Mouse (Mus musculus) NIH3T3 (cell line): ENCODE results near the gene Akr1b3.
"Not testable (repeated sequence)": the region's sequence is repeated elsewhere in the genome, so short reads cannot be mapped to it uniquely, and the experiment has no call there.

ENCODE experiments used
- DNase-seq: peaks from one replicate; pipeline ENCODE4 v3.0.0-alpha.2; 2012; ENCODE audit warnings: low read depth

Gene Akr1b3

GRCm38 (mm10) chr6:34316854-34317771, at the start of gene Akr1b3:
TSS of gene Akr1b3 (minus strand) at chr6:34317478.
- DNase-seq = peak; percentile 98

DNA sequence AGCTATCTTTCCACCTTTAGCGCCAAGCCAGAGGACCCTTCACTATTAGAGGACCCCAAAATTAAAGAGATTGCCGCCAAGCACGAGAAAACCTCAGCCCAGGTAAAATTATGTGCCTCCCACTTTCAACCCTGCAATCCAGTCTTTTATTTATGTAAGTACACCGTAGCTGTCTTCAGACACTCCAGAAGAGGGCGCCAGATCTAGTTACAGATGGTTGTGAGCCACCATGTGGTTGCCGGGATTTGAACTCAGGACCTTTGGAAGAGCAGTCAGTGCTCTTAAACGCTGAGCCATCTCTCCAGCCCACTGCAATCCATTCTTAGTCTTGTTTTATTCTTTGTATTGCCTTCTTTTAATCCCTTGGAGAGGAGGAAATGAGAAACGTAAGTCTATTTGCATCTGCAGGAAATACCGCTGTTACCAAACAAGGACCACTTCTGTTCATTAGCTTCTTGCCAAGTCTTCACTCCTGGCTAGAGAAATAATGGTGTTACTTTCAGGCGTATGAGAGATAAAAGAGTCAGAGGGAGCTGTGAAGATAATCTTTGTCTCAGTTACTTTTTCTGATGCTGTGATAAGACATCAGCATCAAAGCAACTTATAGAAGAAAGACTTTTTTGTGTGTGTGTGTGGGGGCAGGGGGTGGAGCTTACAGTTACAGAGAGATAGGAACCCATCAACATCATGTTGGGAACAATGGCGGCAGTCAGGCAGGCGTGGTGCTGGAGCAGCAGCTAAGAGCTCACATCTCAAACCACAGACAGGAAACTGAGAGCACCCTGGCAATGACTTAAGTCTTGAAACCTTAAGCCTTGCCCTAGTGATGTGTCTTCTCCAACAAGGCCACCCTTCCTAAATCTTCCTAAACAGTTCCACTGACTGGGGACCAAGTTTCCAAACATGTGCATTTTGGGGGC, 47.2 kb upstream of the Akr1b3 start:
- no peak for DNase-seq

DNA sequence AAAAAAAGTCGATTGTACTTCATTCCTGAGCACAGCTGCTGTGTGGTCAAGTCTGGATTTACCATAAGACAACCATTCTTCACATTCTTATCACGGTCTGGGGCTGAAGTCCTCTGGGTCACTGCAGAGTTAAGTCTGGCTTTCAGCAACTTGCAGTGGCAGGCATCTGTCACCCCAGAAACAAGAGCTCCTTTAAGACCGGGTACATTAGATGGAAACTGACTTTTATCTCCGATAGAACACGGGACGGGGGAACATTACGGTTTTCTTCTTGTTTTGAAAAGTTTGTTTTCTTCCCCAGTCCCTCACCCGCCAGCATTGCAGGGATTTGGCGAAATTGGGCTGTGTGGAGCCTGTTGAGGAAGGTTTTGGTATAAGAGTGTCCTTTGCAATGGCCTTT, 38.6 kb upstream of the Akr1b3 start:
- DNase-seq = no peak

- DNase-seq = peak; percentile 34
These were observed 38.1 kb upstream of the Akr1b3 start for GRCm38 (mm10) chr6:34355349-34355747.

DNA sequence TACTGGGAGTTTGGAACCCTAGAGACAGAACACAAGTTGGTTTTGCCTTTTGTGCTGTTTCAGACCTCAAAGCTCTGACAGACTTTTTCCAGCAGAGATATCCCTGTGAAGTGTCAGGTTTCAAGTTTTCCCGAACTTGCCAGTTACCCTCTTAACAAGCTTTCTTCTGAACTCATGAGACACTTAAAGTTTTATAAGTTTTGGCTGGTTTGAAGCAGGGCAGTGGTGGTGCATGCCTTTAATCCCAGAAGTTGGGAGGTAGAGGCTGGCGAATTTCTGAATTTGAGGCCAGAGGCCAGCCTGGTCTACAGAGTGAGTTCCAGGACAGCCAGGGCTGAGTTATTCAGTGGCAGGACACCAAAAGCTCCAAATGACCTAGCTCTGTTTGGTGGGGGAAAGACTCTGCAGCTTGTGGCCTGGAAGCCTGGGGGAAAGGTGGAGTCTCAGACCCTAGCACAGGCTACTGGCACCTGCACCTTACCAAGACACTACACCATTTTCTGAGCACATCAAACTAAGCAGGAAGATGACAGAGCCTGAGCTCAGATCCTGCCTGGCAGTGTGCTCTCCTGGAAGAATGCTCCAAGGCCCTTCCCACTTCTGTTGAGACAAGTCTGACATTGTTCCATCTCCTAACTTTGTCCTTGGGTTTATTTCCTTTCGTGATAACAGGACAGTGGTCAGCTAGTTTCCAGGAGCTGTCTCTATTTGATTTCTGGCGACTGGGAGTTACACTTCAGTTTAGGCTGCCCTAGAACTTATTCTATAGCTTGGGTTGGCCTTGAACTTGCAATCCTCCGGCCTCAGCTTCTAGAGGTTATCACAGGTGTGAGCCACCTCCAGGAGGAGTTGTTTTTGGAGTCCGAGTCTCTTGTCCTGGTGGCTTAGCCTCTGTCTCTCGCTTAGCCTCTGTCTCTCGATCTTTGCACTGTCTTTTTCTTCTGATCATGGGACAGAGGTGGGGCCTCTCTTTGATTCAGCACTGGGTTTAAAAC, 37.4 kb upstream of the Akr1b3 start:
- DNase-seq = no peak

DNA sequence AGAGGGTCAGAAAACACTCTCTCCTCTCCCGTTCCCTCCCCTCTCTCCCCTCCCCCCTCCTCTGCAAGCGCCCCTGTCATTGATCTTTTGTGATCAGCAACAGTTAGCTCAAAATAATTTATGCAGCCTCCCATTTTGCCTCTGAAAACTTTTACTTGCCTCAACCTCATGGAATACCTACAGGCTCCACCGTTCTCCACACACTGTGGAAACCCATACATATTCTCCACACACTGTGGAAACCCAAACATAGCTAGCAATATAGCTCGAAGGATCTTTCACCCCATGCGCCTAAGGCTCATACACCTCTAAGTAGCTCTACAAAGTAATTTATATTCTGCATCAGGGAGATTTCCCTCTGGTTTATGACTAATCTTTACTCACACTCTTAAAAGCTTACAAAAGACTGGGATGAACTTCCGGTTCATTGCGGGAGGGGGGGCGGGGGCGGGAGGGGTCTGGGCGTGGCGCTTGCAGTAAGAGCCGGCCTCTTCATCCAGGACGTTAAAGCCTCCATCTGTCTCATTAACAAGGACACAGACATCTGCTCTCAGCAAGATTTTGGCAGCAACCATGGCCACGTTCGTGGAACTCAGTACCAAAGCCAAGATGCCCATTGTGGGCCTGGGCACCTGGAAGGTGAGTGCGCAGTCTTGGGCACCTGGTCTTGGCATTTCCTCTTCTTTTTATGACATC, 36.5 kb upstream of the Akr1b3 start, which contains the start of gene Akr1b8:
Akr1b8 (plus strand) TSS at position 462 of the 696 bp plus-strand sequence.
- peak; percentile 78 for DNase-seq

GRCm38 (mm10) chr6:34352401-34352800, 35.1 kb upstream of the Akr1b3 start:
- DNase-seq = no peak

DNA sequence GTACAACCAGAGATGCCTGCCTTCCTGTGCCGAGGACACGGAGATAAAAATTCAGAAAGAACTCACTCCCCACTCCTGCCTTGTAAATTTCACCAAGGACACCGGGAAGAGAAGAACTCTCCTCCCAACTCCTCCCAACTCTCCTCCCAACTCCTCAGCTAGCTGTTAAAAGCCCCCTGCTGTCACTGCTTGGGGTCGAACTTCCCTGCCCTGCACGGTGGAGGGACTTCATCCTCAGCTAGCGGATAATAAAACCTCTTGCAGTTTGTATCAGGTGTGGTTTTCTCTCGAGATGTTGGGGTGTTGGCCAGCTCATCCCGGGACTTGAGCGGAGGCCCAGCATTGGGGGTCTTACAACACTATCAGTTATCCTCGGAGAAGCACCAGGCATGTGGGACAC, 34.2 kb upstream of the Akr1b3 start:
- not testable (repeated sequence) for DNase-seq

DNA sequence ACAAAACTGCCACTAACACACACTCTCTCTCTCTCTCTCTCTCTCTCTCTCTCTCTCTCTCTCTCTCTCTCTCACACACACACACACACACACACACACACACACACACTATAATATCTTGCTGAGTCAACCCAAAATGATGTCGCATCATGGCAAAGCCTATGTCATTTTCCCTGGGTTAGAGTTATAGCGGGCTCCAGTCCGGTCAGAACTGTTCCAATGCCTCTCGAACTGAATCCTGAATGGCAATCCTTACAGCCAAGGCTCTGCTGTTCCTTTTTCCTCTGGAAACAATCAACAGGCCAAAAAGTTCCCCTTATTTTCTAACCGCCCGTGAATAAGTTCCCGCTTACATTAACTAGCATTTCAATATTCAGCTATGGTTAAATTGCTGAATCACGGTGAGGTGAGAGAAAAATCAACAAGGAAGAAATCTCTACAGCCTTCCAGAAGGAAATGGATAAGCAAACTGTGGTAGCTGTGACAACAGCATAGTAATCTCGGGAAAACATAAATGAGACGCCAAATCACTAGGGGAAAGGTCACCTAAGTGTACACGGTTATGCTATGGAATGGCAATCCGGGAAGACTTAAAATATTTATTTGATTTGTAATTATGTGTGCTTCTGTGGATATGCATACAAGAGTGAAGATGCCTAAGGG, 32.9 kb upstream of the Akr1b3 start:
- DNase-seq = no peak

DNA sequence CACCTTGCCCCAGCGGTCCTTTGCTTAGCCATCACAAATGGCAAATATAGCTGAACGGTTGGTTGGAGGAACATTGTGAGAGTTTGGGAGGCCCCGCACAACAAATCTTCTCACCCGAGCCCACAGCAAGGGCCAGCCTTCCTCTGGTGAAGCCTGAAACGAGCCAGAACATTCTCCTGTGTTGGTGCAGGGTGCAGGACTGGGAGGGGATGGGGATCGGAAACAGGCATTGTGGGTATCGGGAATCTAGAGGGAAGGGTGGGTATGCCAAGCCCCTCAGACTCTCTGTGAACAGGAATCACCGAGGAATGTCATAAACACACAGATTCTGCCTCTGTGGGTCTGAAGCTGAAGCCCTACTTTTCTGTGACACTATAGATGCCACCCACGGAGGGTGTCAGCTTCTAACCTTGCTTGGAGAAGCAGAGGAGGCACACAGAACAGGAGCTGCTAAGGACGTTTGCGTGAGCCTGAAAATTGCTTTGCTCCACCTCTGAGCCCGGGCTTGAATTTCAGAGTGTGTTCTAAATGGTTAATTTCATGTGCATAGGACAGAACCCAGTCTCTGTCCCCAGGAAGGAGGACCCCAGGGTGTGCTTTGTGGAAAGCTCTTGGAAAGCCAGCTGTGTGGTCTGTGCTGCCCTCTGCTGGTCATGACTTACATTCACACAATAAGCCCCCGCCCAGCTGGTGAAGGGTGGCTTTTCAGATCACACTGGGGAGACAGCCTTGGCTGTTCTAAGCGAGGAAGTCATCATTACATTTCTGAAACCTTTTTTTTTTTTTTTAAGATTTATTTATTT, 29.0 kb upstream of the Akr1b3 start:
- DNase-seq = peak; percentile 91

GRCm38 (mm10) chr6:34344935-34345334, 27.7 kb upstream of the Akr1b3 start:
- DNase-seq = no peak

GRCm38 (mm10) chr6:34344135-34344850, 27.0 kb upstream of the Akr1b3 start:
- DNase-seq = no peak

DNA sequence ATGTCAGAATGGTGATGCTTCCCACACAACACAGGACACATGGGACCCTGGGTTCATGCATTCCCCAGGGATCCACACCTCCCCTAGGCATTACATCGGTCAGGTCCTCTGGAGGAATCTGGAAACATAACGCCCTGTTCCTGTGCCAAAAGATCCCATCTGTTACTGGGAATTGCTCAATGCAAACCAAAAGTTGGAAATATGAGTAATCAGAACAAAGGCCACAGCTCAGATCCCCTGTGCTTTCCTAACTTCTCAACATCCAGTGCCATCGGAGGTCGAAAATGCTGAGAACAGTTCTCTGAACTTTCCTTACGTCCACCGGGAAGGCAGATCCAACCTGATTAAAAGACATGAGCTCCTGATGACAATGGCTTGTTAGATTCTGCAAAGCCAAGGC, 26.1 kb upstream of the Akr1b3 start:
- DNase-seq = peak; percentile 91

- no peak for DNase-seq
These were observed 25.2 kb upstream of the Akr1b3 start for GRCm38 (mm10) chr6:34342476-34342875.

GRCm38 (mm10) chr6:34341991-34342390, 24.7 kb upstream of the Akr1b3 start:
- DNase-seq = no peak

DNA sequence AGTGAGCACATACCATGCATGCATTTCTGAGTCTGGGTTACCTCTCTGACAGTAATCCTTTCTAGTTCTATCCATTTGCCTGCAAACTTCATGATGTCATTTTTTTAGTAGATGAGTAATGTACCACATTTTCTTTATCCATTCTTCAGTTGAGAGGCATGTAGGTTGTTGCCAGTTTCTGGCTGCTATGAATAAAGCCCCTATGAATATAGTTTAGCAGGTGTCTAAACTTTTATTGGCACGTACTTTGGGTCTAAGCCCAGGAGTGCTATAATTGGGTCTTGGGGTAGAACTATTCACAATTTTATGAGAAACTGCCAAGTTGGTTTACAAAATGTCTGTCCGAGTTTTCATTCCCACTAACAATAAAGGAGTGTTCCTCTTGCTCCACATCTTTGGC, 20.5 kb upstream of the Akr1b3 start:
- peak; percentile 43 for DNase-seq

DNA sequence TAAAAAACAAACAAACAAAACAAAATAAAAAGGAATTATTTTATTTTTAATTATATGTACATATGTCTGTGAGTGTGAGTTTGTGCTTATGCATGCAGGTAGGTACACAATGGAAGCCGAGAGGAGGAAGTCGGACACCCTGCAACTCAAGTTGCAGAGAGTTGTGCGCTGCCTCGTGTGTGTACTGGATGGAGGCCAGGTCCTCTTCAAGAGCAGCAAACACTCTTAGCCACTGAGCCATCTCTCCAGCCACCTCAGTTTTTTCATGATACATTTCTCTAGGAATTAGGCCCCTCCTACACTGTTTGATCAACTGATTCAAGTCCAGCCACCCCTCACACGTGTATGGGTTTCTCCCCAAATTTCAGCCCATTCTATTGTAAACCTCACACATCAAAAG, 17.4 kb upstream of the Akr1b3 start:
- peak; percentile 31 for DNase-seq

DNA sequence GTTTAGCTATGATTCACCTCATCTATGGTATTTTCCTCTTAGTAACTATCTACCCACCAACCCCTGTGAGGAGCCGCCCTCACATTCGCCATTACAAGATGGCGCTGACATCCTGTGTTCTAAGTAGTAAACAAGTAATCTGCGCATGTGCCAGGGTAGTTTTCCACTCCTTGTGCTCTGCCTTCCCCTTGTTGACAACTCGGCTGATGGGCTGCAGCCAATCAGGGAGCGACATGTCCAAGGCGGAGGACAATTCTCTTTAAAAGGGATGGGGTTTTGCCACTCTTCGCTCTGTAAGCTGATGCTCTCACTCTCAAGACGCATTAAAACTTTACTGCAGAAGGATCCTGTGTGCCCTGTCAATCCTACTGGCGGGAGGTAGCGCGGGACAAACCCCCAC, 14.5 kb upstream of the Akr1b3 start:
- DNase-seq = not testable (repeated sequence)

- no peak for DNase-seq
These were observed 14.1 kb upstream of the Akr1b3 start for GRCm38 (mm10) chr6:34331379-34331778.
